Mouse (Mus musculus) cerebellum, adult 18-20 months (tissue): Measurements from ENCODE around the gene Fam47e.

Source experiments
- DNase-seq, 2 experiments: peaks; one replicate each; pipeline ENCODE4 v3.0.0; 2021

Fam47e gene

GRCm38 (mm10) chr5:92604452-92605247 is 49.8 kb downstream of the Fam47e start:
- no peak for DNase-seq

- DNase-seq, result no peak
Measured at GRCm38 (mm10) chr5:92607492-92608229, 52.8 kb downstream of the Fam47e start.

GRCm38 (mm10) chr5:92612756-92613155 is 57.9 kb downstream of the Fam47e start:
- DNase-seq, result no peak

- DNase-seq, result no peak
Measured at GRCm38 (mm10) chr5:92621883-92622282, 67.0 kb downstream of the Fam47e start.

GRCm38 (mm10) chr5:92627896-92628295 is 73.0 kb downstream of the Fam47e start:
- DNase-seq, result no peak

- DNase-seq, result no peak
Measured at GRCm38 (mm10) chr5:92633526-92633925, 78.7 kb downstream of the Fam47e start.

- no peak for DNase-seq
Measured at GRCm38 (mm10) chr5:92634916-92635315, 80.0 kb downstream of the Fam47e start.

- no peak for DNase-seq
Measured at GRCm38 (mm10) chr5:92635891-92636290, 81.0 kb downstream of the Fam47e start.

GRCm38 (mm10) chr5:92640861-92641260 is 86.0 kb downstream of the Fam47e start:
- DNase-seq, result no peak
